Mouse (Mus musculus): ENCODE data around the gene Atp7a.

- TF ChIP-seq CTCF (IDR thresholded peaks at IDR 0.05; ENCODE audit: borderline replicate concordance, extremely low read depth, insufficient read depth, insufficient read length) (no peak), POLR2A (IDR thresholded peaks at IDR 0.05; ENCODE audit: borderline replicate concordance, extremely low read depth, insufficient read depth, insufficient read length, poor library complexity, severe bottlenecking) (no peak)
These were observed 10.0 kb upstream of the Atp7a start for GRCm38 (mm10) chrX:106017102-106017501.
